Mouse (Mus musculus) E14TG2a.4 (cell line): ENCODE measurements around the gene Pitpnm1.

ENCODE experiments used
- CTCF ChIP-seq: conservative IDR thresholded peaks from 2 replicates; pipeline ENCODE4 v1.5.1; 2014; ENCODE audit warnings: low read length
- NANOG ChIP-seq: IDR thresholded peaks from 2 replicates; pipeline ENCODE4 v1.6.1; 2014; ENCODE audit warnings: borderline replicate concordance, low read length, mixed read lengths
- POU5F1 ChIP-seq: IDR thresholded peaks from 2 replicates; pipeline ENCODE4 v1.6.1; 2014; ENCODE audit warnings: low read length, borderline replicate concordance

- TF ChIP-seq CTCF: no peak
- no peak for TF ChIP-seq NANOG
- TF ChIP-seq POU5F1: no peak
Observed at GRCm38 (mm10) chr19:4112063-4112960, 12.5 kb downstream of the Pitpnm1 start.
